Mouse (Mus musculus): Measurements from ENCODE around the gene Tifa.

DNA sequence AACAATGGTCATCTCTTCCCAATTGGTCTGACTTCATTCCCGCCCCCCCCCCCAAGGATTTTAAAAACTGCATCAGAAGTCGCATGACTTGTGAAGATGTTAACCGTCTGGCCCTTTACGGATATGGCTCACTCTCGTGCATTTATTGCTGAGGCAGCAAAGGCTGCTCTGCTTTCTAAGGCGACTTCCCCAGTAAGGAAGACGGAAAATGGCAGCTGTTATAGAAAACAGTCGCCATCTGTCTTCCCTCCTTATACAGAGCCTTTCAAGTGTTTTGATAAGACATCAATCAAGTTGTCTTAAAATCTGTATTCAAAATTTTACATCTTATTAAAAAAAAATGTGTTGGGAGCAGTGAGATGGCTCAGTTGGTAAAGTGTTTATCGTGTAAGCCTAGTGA lies 63.1 kb downstream of the Tifa start:
- TF ChIP-seq CTCF (IDR thresholded peaks at IDR 0.05; ENCODE audit: borderline replicate concordance, insufficient read depth, low read length): no peak
- no peak for TF ChIP-seq POLR2A (IDR thresholded peaks at IDR 0.05; ENCODE audit: low read depth, low read length)

All from embryonic fibroblast, embryonic 13.5 days (primary cell).